Mouse (Mus musculus): Measurements from ENCODE around the gene Efhd1.

- TF ChIP-seq CTCF (conservative IDR thresholded peaks at IDR 0.05; ENCODE audit: low read length) = no peak
- TF ChIP-seq NANOG (IDR thresholded peaks at IDR 0.05; ENCODE audit: borderline replicate concordance, low read length) = no peak
Observed at GRCm38 (mm10) chr1:87239056-87239455, 25.1 kb upstream of the Efhd1 start.

Data from E14TG2a.4 (cell line).